Mouse (Mus musculus): ENCODE results near the gene Dhx32. TPM values are rescaled to one million over a fixed set of nuclear protein-coding genes. Genes with fewer than 3 reads are reported as not detected.

Dhx32 gene
- polyA plus RNA-seq, 1 experiment, result not detected

DNA sequence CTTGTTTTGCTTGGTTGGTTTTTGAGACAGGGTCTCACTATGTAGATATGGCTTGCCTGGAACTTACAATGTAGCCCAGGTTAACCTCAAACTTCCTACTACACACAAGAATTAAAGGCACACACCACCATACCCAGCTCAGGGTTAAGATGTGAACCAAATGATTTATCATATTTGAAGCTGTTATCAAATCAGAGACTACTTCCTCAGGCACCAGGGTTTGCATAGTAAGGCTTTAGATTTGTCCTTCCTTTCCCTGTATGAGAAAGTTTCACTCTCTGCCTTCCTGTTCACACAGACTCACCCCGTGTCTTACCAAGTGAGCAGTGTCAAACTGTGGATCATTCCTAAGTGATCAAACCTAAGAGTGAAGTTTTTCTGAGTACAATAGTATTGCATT, 38.3 kb downstream of the Dhx32 start:
- WGBS, result 69% methylated on average over 1 of the region's 1 CpGs
- Histone ChIP-seq H3K4me1 (ENCODE audit: control insufficient read depth, insufficient read depth, low read length) (peaks cover 33% of the 10 kb centered on the region), H3K27ac (ENCODE audit: insufficient read depth, low read depth, low read length) (peak overlapping the region; percentile 77), H3K4me3 (ENCODE audit: insufficient read depth, low read depth, low read length) (no peak overlapping the region)
- TF ChIP-seq POLR2A (IDR thresholded peaks at IDR 0.05; ENCODE audit: insufficient read depth, low read depth, low read length) (no peak), CTCF (IDR thresholded peaks at IDR 0.05; ENCODE audit: insufficient read depth, low read depth, low read length) (no peak)

DNA sequence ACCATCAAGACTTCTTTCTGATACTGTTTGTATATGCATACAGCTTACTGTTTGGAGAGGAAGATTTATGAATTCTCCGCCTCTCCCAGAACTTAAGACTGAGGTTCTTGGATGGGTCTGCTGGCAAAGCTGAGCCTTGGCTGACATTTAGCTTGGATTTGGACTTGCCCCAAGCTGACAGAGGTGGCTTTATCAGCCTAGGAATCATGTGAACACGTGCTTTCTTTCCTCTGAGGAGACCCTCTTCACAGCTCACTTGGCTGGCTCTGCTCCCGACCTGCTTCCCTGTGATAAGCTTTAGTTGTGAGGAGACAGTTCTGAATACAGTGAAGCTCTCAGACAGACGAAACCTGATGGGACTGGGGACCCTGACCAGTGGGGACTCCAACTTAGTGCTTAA, 38.9 kb downstream of the Dhx32 start:
- Histone ChIP-seq H3K4me3 (ENCODE audit: insufficient read depth, low read depth, low read length) (no peak overlapping the region), H3K4me1 (ENCODE audit: control insufficient read depth, insufficient read depth, low read length) (peaks cover 33% of the 10 kb centered on the region), H3K27ac (ENCODE audit: insufficient read depth, low read depth, low read length) (peak overlapping the region; percentile 22; the same call in 1 of the 2 replicates)
- no peak for TF ChIP-seq POLR2A (IDR thresholded peaks at IDR 0.05; ENCODE audit: insufficient read depth, low read depth, low read length)
- no peak for TF ChIP-seq CTCF (IDR thresholded peaks at IDR 0.05; ENCODE audit: insufficient read depth, low read depth, low read length)
- 50% methylated on average over 4 of the region's 4 CpGs for WGBS

DNA sequence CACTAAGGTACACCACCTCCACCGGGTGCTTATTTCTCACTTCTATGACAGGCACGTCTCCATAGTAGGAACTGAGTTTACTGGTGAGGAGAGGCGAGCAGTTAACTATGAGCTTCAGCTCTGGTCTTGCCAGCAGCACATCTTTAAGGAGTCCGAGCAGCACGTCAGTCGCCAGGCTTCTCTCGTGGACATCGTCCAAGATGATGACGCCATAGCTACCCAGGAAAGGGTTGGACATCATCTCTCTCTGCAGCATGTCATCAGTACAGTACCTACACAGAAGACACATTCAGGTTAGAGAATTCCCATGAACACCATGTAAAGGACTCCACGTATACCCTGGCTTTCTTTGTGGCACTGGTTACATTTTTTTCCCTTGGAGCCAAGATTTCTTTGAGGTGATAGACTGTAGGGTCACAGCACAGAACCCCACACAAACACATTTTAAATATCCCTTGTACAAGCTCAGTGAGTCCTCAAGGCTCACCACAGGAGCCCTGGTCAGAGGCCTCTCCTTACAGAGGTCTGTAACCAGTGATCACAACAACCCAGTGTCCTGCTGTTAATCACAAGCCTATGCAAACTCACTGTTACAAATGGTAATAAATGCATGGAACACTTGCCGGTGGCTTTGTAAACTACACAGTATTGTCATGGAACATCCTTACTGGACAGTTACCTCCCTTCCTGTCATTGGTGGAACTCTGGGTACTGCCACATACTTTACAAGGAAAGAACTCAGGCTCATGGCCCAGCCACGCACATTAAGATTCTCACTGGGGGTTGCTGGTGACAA, 39.8 kb downstream of the Dhx32 start:
- H3K4me3 ChIP-seq (ENCODE audit: insufficient read depth, low read depth, low read length), result no peak overlapping the region
- H3K4me1 ChIP-seq (ENCODE audit: control insufficient read depth, insufficient read depth, low read length), result peaks cover 31% of the 10 kb centered on the region
- no peak overlapping the region for H3K27ac ChIP-seq (ENCODE audit: insufficient read depth, low read depth, low read length)
- 84% methylated on average over 12 of the region's 12 CpGs for WGBS
- TF ChIP-seq CTCF (IDR thresholded peaks at IDR 0.05; ENCODE audit: insufficient read depth, low read depth, low read length), result no peak

DNA sequence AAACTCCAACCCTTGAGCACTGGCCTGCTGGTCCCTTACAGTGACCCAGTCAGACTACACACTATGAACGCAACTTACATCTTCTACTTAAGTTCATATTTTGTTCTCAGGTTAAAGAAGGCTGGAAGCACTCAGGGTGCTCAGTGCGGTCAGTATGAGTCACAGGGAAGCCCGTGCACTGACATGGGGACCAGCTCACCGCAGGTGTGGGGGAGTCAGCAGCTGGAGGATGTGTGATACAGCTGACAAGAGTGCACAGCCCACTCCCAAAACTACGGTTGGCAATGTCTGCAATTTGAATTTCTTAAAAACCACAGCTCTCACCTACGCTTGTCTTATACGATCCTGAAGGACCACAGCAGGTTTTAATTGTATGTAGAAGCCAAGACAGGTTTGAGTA, 42.0 kb downstream of the Dhx32 start:
- 52% methylated on average over 7 of the region's 7 CpGs for WGBS
- H3K4me1 ChIP-seq (ENCODE audit: control insufficient read depth, insufficient read depth, low read length), result peaks cover 31% of the 10 kb centered on the region
- TF ChIP-seq CTCF (IDR thresholded peaks at IDR 0.05; ENCODE audit: insufficient read depth, low read depth, low read length) (no peak), POLR2A (IDR thresholded peaks at IDR 0.05; ENCODE audit: insufficient read depth, low read depth, low read length) (no peak)
- H3K27ac ChIP-seq (ENCODE audit: insufficient read depth, low read depth, low read length), result peak overlapping the region; percentile 63; the same call in 1 of the 2 replicates
- H3K4me3 ChIP-seq (ENCODE audit: insufficient read depth, low read depth, low read length), result no peak overlapping the region

DNA sequence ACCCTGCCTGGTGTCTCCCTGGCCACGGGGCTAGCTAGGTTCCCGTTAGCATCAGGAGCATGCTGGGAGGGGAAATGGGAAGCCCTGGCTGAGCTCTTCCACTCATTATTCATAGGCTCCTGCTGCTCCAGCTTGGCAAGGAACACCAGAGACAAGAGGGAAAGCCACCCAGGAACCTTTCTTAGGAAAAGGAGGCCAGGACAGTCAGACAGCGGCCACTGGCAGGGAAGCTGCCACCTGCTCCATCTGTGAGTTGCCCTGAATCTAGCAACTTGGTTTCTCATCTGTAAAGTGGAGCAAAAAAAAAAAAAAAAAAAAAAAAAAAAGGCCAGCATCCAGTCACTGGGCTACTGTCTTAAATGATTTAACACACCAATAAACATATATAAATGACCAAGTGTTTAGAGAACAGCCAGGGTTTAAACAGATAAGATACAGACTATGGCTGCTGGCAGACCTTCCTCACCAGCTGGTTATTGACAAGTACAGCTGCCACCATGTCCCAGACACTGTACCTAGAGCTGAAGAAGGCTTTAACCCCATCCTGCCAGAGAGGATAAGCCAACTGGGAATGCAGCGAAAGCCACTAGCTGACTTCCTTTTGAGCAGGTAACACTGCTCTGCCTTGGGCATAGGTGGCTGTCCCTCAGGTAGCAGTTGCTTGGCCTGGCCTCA, 50.4 kb downstream of the Dhx32 start:
- Histone ChIP-seq H3K4me3 (ENCODE audit: insufficient read depth, low read depth, low read length) (no peak overlapping the region), H3K4me1 (ENCODE audit: control insufficient read depth, insufficient read depth, low read length) (peaks cover 31% of the 10 kb centered on the region), H3K27ac (ENCODE audit: insufficient read depth, low read depth, low read length) (peak overlapping the region; percentile 80)
- 47% methylated on average over 4 of the region's 4 CpGs for WGBS
- TF ChIP-seq POLR2A (IDR thresholded peaks at IDR 0.05; ENCODE audit: insufficient read depth, low read depth, low read length), result no peak

DNA sequence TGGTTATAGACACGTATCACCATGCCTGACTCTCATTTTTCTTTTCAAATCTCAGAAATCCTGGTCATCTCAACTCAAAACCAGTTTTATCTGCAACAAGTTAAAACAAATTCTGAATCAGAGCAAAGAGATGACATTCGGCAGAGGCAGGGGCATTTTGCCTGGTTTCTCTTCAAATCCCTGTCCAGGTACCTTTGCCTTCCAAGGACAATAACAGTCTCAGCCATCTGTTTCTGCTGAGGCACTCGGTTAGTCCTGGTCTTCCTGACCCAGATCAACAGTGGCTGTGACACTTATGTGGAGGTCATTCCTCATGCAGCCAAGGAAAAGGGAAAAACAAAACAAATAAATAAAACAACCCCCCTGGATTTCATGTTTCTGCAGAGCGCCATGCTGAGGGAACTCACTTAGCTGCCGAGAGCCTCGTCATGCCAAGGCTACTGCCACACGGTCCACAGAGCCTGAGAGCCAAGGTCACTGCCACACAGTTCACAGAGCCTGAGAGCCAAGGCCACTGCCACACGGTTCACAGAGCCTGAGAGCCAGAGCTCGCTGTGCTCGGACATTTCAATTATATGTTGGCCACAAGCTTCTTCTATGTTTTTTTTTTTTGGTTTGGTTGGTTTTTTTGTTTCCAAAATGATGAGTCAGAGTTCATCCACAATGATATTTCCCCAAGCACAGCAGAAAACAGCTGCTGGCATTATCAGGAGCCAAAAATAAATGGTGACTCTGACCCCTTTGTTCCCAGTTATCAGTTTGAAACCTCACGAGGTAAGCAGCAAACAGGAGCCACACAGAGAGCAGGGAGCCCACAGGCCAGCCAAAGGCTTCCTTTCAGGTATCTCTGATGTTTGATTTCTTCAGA, 52.0 kb downstream of the Dhx32 start:
- H3K27ac ChIP-seq (ENCODE audit: insufficient read depth, low read depth, low read length), result peak overlapping the region; percentile 66
- WGBS, result 54% methylated on average over 11 of the region's 11 CpGs
- H3K4me3 ChIP-seq (ENCODE audit: insufficient read depth, low read depth, low read length), result no peak overlapping the region
- TF ChIP-seq CTCF (IDR thresholded peaks at IDR 0.05; ENCODE audit: insufficient read depth, low read depth, low read length) (no peak), POLR2A (IDR thresholded peaks at IDR 0.05; ENCODE audit: insufficient read depth, low read depth, low read length) (no peak)
- peaks cover 32% of the 10 kb centered on the region for H3K4me1 ChIP-seq (ENCODE audit: control insufficient read depth, insufficient read depth, low read length)

DNA sequence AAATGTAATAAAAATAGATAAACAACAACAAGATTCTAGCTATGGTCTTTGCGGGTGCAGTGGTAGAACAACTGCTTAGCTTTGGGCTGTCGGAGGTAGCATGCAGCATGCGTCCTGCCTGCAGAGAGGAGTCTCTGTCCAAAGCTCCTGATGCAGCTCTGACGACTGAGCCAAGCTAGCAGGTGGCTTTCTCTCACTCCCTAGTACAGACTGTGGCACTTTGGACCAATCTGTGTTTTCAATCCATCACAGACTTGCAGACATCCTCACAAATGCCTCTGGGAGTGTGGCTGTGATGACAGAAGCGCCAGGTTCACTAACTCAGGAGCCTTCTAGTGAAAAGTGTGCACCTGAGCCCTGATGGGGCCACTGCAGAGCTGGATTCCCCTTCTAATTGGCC, 53.2 kb downstream of the Dhx32 start:
- Histone ChIP-seq H3K4me3 (ENCODE audit: insufficient read depth, low read depth, low read length) (no peak overlapping the region), H3K27ac (ENCODE audit: insufficient read depth, low read depth, low read length) (no peak overlapping the region), H3K4me1 (ENCODE audit: control insufficient read depth, insufficient read depth, low read length) (peaks cover 34% of the 10 kb centered on the region)
- WGBS, result 73% methylated on average over 5 of the region's 5 CpGs
- TF ChIP-seq CTCF (IDR thresholded peaks at IDR 0.05; ENCODE audit: insufficient read depth, low read depth, low read length), result no peak
- TF ChIP-seq POLR2A (IDR thresholded peaks at IDR 0.05; ENCODE audit: insufficient read depth, low read depth, low read length), result no peak

DNA sequence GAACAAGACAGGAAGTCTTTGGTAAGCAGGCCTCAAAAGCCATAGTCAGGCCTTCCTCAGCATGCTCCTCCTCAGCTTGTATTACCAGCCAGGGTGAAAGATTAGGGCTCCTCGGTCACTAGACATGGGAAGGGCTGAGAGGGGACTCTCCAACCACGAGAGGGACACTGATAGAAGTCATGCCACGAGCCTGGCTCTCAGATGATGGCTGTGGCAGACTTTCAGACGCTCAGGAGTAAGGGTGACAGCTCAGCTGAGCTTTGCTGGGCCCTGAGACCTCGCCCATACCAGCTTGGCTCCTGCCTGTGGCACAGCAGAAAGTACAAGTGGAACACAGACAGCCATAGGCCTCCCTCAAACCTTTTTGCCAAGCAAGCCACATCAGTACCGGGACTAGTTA, 55.5 kb downstream of the Dhx32 start:
- WGBS, result 89% methylated on average over 6 of the region's 6 CpGs
- peaks cover 30% of the 10 kb centered on the region for H3K4me1 ChIP-seq (ENCODE audit: control insufficient read depth, insufficient read depth, low read length)
- H3K4me3 ChIP-seq (ENCODE audit: insufficient read depth, low read depth, low read length), result no peak overlapping the region
- H3K27ac ChIP-seq (ENCODE audit: insufficient read depth, low read depth, low read length), result no peak overlapping the region
- no peak for TF ChIP-seq CTCF (IDR thresholded peaks at IDR 0.05; ENCODE audit: insufficient read depth, low read depth, low read length)
- no peak for TF ChIP-seq POLR2A (IDR thresholded peaks at IDR 0.05; ENCODE audit: insufficient read depth, low read depth, low read length)

DNA sequence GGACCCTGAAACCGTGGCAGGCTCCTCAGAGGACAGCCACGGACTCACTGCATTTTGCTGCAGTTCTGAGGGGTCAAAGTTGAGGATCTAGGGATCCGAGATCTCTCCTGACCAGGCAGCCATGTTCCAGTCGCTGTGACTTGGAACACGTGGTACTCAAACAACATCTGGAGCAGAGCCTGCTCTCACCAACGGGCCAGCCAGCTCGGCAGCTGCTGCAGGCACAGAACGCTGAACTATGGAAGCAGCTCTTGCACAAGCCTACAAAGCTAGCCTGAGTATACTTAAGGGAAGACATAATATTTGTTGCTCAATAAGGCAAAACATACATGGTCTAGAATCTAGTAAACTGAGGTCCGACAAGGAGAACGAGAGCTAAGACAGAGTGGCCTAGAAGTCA, 57.0 kb downstream of the Dhx32 start:
- TF ChIP-seq CTCF (IDR thresholded peaks at IDR 0.05; ENCODE audit: insufficient read depth, low read depth, low read length) (no peak), POLR2A (IDR thresholded peaks at IDR 0.05; ENCODE audit: insufficient read depth, low read depth, low read length) (no peak)
- Histone ChIP-seq H3K27ac (ENCODE audit: insufficient read depth, low read depth, low read length) (no peak overlapping the region), H3K4me1 (ENCODE audit: control insufficient read depth, insufficient read depth, low read length) (peaks cover 18% of the 10 kb centered on the region), H3K4me3 (ENCODE audit: insufficient read depth, low read depth, low read length) (no peak overlapping the region)
- WGBS, result 64% methylated on average over 10 of the region's 10 CpGs
